Mouse (Mus musculus) adrenal gland, adult 18-20 months (tissue): Measurements from ENCODE around the gene Olfr1098. TPM values are rescaled to one million over a fixed set of nuclear protein-coding genes. Genes with fewer than 3 reads are reported as not detected.

Source experiments
- DNase-seq, 2 experiments: peaks; one replicate each; pipeline ENCODE4 v3.0.0; 2021 to 2022; ENCODE audit warnings: low spot score in 2 of 2
- long read RNA-seq, 2 experiments: library from polyadenylated mRNA; stranded (forward); transcript quantifications; one replicate each; pipeline ENCODE4 v2.0.0; 2021
- total RNA-seq, 2 experiments: library from RNA; stranded (reverse); gene quantifications; 1 replicate in 1 of 2; 2 replicates in 1 of 2; pipeline ENCODE4 v1.2.3; 2021

Gene Olfr1098
- total RNA-seq, result not detected
- long read RNA-seq, experiment 1, result 0 reads
- long read RNA-seq, experiment 2, result 0 reads

- no peak for DNase-seq
Measured at GRCm38 (mm10) chr2:86924445-86924844, at the start of gene Olfr1098. Gene Olfr1098 (minus strand): TSS chr2:86924545.

GRCm38 (mm10) chr2:86960593-86960992, 36.2 kb upstream of the Olfr1098 start, which contains the start of gene Olfr1099:
Gene Olfr1099 (minus strand): TSS chr2:86960693.
- no peak for DNase-seq

- no peak for DNase-seq
Measured at GRCm38 (mm10) chr2:86926557-86926956, 2.2 kb upstream of the Olfr1098 start.

- no peak for DNase-seq
Measured at GRCm38 (mm10) chr2:86905647-86906046, 18.7 kb downstream of the Olfr1098 start.

GRCm38 (mm10) chr2:86892116-86892515, 32.2 kb downstream of the Olfr1098 start, which contains the start of gene Olfr1097:
Gene Olfr1097 (minus strand): TSS chr2:86892216.
- DNase-seq, result no peak

GRCm38 (mm10) chr2:86874702-86875101, 49.6 kb downstream of the Olfr1098 start, which contains the start of gene Gm13723:
Gene Gm13723 (minus strand): TSS chr2:86874802.
- DNase-seq, result no peak

Other genes starting within 250 kb of the Olfr1098 start
- gene Olfr1086, start 244.5 kb downstream of the Olfr1098 start, total RNA-seq, result not detected
- gene Olfr1087, start 226.2 kb downstream of the Olfr1098 start, total RNA-seq, result not detected
- gene Olfr1089, start 190.8 kb downstream of the Olfr1098 start, total RNA-seq, result not detected
- gene Olfr1090, start 165.6 kb downstream of the Olfr1098 start, total RNA-seq, result not detected
- gene Olfr1093, start 142.1 kb downstream of the Olfr1098 start, total RNA-seq, result not detected
- gene Olfr141, start 114.5 kb downstream of the Olfr1098 start, total RNA-seq, result not detected
- gene Olfr1094, start 99.9 kb downstream of the Olfr1098 start, total RNA-seq, result not detected
- gene Olfr1095, start 72.8 kb downstream of the Olfr1098 start, total RNA-seq, result not detected
- not detected for gene Gm13723, start 49.7 kb downstream of the Olfr1098 start, total RNA-seq
- not detected for gene Olfr1097, start 32.3 kb downstream of the Olfr1098 start, total RNA-seq
- gene Olfr1099, start 36.1 kb upstream of the Olfr1098 start, total RNA-seq, result not detected
- not detected for gene Olfr1100, start 55.4 kb upstream of the Olfr1098 start, total RNA-seq
- not detected for gene Olfr1101, start 66.7 kb upstream of the Olfr1098 start, total RNA-seq
- not detected for gene Olfr1102, start 73.9 kb upstream of the Olfr1098 start, total RNA-seq
- gene Olfr1104, start 102.5 kb upstream of the Olfr1098 start, total RNA-seq, result not detected
- not detected for gene Olfr1105, start 112.0 kb upstream of the Olfr1098 start, total RNA-seq
- gene Olfr1106, start 127.7 kb upstream of the Olfr1098 start, total RNA-seq, result not detected
- gene Olfr1107, start 151.3 kb upstream of the Olfr1098 start, total RNA-seq, result not detected
- gene Olfr1109, start 171.5 kb upstream of the Olfr1098 start, total RNA-seq, result not detected
- gene Olfr259, start 190.0 kb upstream of the Olfr1098 start, total RNA-seq, result not detected
- not detected for gene Olfr1110, start 215.8 kb upstream of the Olfr1098 start, total RNA-seq
- gene Olfr1111, start 228.1 kb upstream of the Olfr1098 start, total RNA-seq, result not detected